Mouse (Mus musculus): ENCODE data around the gene Cnnm2. TPM values are rescaled to one million over a fixed set of nuclear protein-coding genes. Genes with fewer than 3 reads are reported as not detected.

The Cnnm2 gene
- total and polyA plus RNA-seq, 2 experiments = 4.4 to 6.3 TPM

DNA sequence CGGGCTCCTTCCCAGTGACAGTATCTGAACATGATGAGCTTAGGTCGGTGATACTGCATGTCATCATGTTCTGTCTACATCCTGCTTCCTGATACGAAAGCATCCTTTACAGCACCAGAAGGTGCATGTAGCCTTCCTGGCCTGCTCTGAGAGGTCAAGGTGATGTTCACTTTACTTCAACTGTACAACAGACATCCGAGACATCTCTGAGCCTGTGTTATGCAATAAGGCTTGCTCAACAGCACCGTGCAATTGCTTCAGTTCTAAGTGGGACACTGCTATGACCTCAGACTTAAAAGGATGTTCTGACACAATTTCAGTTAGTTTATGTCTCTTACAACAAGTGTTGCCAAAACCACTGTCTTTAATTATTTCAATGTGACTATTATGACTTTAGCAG is 139.9 kb downstream of the Cnnm2 start:
- H3K9ac ChIP-seq (ENCODE audit: low read depth, low read length) = no peak overlapping the region
- peak; percentile 87 for DNase-seq (ENCODE audit: extremely low read depth, low read depth, low spot score)
- H3K27ac ChIP-seq (replicated peaks; ENCODE audit: insufficient read depth, low read depth, low read length) = no peak overlapping the region
- no peak overlapping the region for H3K4me3 ChIP-seq (ENCODE audit: insufficient read depth, low read depth, low read length)
- peaks cover 9% of the 10 kb centered on the region for H3K4me1 ChIP-seq (ENCODE audit: control insufficient read depth, insufficient read depth, low read length)
- 30% methylated on average over 5 of the region's 5 CpGs for WGBS
- H3K79me2 ChIP-seq (ENCODE audit: control insufficient read depth, insufficient read depth, low read length) = peaks cover 6% of the 10 kb centered on the region; the same call in 1 of the 2 replicates
- H3K36me3 ChIP-seq (ENCODE audit: control insufficient read depth, insufficient read depth, low read length) = peaks cover 19% of the 10 kb centered on the region
- TF ChIP-seq CTCF (IDR thresholded peaks at IDR 0.05; ENCODE audit: low read depth, low read length) = no peak
- TF ChIP-seq POLR2A (IDR thresholded peaks at IDR 0.05; ENCODE audit: extremely low read depth, insufficient read depth, low read length) = no peak
- no peaks in the 10 kb centered on the region for H3K27me3 ChIP-seq (ENCODE audit: control insufficient read depth, insufficient read depth, low read length)

DNA sequence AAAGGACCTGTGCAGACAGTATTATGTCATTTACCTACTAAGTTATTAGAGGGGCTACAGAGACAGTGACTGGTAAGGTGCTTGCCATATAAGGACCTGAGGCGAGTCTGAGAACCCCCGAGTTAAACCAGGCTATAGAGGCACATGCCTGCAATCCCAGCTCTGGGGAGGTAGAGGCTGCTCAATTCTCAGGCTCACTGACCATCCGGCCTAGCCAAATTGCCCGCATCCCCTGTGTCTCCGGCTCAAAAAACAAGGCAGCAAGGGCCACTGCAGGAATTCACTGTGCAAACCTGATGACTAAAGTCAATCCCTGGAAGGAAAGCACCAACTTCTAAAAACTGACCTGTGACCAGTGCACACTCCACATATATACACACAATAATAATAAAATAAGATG is 142.0 kb downstream of the Cnnm2 start:
- TF ChIP-seq POLR2A (IDR thresholded peaks at IDR 0.05; ENCODE audit: extremely low read depth, insufficient read depth, low read length) (no peak), CTCF (IDR thresholded peaks at IDR 0.05; ENCODE audit: low read depth, low read length) (no peak)
- no peak overlapping the region for H3K4me3 ChIP-seq (ENCODE audit: insufficient read depth, low read depth, low read length)
- H3K9ac ChIP-seq (ENCODE audit: low read depth, low read length) = no peak overlapping the region
- no peak overlapping the region for H3K27ac ChIP-seq (replicated peaks; ENCODE audit: insufficient read depth, low read depth, low read length)
- peaks cover 12% of the 10 kb centered on the region; the same call in 1 of the 2 replicates for H3K79me2 ChIP-seq (ENCODE audit: control insufficient read depth, insufficient read depth, low read length)
- DNase-seq (ENCODE audit: extremely low read depth, low read depth, low spot score) = no peak
- WGBS = 95% methylated on average over 5 of the region's 5 CpGs
- peaks cover 12% of the 10 kb centered on the region for H3K4me1 ChIP-seq (ENCODE audit: control insufficient read depth, insufficient read depth, low read length)
- no peaks in the 10 kb centered on the region for H3K27me3 ChIP-seq (ENCODE audit: control insufficient read depth, insufficient read depth, low read length)
- H3K36me3 ChIP-seq (ENCODE audit: control insufficient read depth, insufficient read depth, low read length) = peaks cover 5% of the 10 kb centered on the region; the same call in 1 of the 2 replicates

DNA sequence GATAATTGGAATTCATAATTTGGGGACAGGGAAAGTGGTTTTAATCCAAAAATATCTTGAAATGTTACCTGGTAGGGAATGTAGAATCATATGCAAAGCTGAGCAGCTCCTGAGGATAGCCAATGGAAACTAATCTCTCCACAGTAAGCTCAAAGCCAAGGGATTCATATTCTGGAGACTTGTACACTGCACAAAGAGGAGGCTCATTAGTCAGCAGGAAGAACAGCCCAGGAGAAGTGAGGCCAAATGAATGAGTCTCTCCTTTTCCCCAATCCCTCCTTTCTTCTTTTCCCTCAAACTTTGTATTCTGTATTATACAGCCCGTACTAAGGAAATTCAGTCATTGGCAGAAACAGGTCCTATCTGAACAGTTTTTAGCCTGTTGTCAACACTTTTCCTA is 143.5 kb downstream of the Cnnm2 start:
- DNase-seq (ENCODE audit: extremely low read depth, low read depth, low spot score) = no peak
- Histone ChIP-seq H3K79me2 (ENCODE audit: control insufficient read depth, insufficient read depth, low read length) (peaks cover 12% of the 10 kb centered on the region; the same call in 1 of the 2 replicates), H3K4me3 (ENCODE audit: insufficient read depth, low read depth, low read length) (no peak overlapping the region), H3K9ac (ENCODE audit: low read depth, low read length) (no peak overlapping the region), H3K27me3 (ENCODE audit: control insufficient read depth, insufficient read depth, low read length) (no peaks in the 10 kb centered on the region), H3K27ac (replicated peaks; ENCODE audit: insufficient read depth, low read depth, low read length) (no peak overlapping the region), H3K36me3 (ENCODE audit: control insufficient read depth, insufficient read depth, low read length) (0 out of 2 replicates have a peak, but pooled peaks cover 3% of the 10 kb centered on the region), H3K4me1 (ENCODE audit: control insufficient read depth, insufficient read depth, low read length) (peaks cover 15% of the 10 kb centered on the region)
- TF ChIP-seq POLR2A (IDR thresholded peaks at IDR 0.05; ENCODE audit: extremely low read depth, insufficient read depth, low read length) (no peak), CTCF (IDR thresholded peaks at IDR 0.05; ENCODE audit: low read depth, low read length) (no peak)
- 100% methylated on average over 1 of the region's 1 CpGs for WGBS

DNA sequence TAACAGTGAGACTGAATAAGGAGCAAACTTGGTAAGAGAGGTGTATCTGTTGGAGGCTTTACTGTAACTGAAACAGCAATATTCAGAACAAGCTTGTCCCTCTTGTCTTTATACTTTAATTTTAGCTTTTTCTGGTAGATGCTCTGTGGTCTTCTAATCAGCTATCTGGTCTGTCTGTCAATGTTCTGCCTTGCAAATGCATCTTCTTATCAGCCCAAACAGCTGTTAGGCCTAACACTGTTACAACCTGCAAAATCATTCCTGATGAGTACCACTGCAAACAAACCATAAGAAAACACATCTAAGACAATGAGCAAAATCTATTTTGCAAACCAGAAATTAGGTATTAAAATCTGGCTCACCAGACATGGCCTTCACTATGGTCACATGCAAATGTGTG is 144.0 kb downstream of the Cnnm2 start:
- H3K36me3 ChIP-seq (ENCODE audit: control insufficient read depth, insufficient read depth, low read length) = 0 out of 2 replicates have a peak, but pooled peaks cover 3% of the 10 kb centered on the region
- H3K27me3 ChIP-seq (ENCODE audit: control insufficient read depth, insufficient read depth, low read length) = no peaks in the 10 kb centered on the region
- no peak overlapping the region for H3K27ac ChIP-seq (replicated peaks; ENCODE audit: insufficient read depth, low read depth, low read length)
- H3K79me2 ChIP-seq (ENCODE audit: control insufficient read depth, insufficient read depth, low read length) = peaks cover 12% of the 10 kb centered on the region; the same call in 1 of the 2 replicates
- no peak overlapping the region for H3K4me3 ChIP-seq (ENCODE audit: insufficient read depth, low read depth, low read length)
- H3K9ac ChIP-seq (ENCODE audit: low read depth, low read length) = no peak overlapping the region
- H3K4me1 ChIP-seq (ENCODE audit: control insufficient read depth, insufficient read depth, low read length) = peaks cover 15% of the 10 kb centered on the region
- TF ChIP-seq CTCF (IDR thresholded peaks at IDR 0.05; ENCODE audit: low read depth, low read length) (no peak), POLR2A (IDR thresholded peaks at IDR 0.05; ENCODE audit: extremely low read depth, insufficient read depth, low read length) (no peak)
- no peak for DNase-seq (ENCODE audit: extremely low read depth, low read depth, low spot score)

DNA sequence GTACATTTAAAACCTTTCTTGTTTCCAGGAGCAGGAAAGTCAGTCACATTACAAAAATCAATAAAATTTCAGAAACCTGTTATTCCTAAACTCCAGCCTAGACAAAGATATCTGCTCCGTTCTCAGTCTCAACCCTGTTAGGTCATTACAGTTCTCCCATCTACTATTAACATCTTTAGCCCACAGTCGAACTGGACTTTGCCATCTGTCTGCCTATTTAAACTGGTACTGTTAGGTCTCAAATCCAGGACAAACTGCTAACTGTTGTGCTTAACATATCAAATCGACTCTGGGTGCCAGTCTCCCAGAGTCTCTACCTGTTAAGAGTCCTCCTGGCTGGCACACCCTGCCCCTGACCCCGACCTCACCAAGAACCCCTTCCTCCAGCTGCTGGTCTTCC is 144.6 kb downstream of the Cnnm2 start:
- H3K9ac ChIP-seq (ENCODE audit: low read depth, low read length) = no peak overlapping the region
- H3K79me2 ChIP-seq (ENCODE audit: control insufficient read depth, insufficient read depth, low read length) = peaks cover 12% of the 10 kb centered on the region; the same call in 1 of the 2 replicates
- peak overlapping the region; percentile 45 for H3K27ac ChIP-seq (replicated peaks; ENCODE audit: insufficient read depth, low read depth, low read length)
- peak; percentile 80 for DNase-seq (ENCODE audit: extremely low read depth, low read depth, low spot score)
- H3K4me1 ChIP-seq (ENCODE audit: control insufficient read depth, insufficient read depth, low read length) = peaks cover 17% of the 10 kb centered on the region
- TF ChIP-seq CTCF (IDR thresholded peaks at IDR 0.05; ENCODE audit: low read depth, low read length) = no peak
- no peak for TF ChIP-seq POLR2A (IDR thresholded peaks at IDR 0.05; ENCODE audit: extremely low read depth, insufficient read depth, low read length)
- no peak overlapping the region for H3K4me3 ChIP-seq (ENCODE audit: insufficient read depth, low read depth, low read length)
- 30% methylated on average over 4 of the region's 4 CpGs for WGBS
- no peaks in the 10 kb centered on the region for H3K27me3 ChIP-seq (ENCODE audit: control insufficient read depth, insufficient read depth, low read length)
- H3K36me3 ChIP-seq (ENCODE audit: control insufficient read depth, insufficient read depth, low read length) = 0 out of 2 replicates have a peak, but pooled peaks cover 3% of the 10 kb centered on the region

DNA sequence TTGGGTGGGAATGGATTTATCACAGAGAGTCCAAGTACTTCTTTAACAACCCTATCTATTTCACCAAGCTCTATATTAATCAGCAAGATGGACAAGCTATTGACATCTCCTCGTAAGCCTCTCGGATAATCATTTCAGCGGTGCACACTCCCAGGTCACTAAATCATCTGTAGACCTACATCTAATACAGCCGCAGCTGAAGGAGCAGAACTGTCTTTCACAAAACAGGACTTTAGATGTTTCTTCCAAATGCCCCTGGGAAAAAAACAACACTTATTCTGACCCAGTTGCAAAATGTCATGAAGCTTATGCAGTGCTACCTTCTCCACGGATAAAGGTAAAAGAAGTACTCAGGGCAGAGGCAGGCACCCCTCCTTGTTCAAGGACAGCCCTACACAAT is 146.8 kb downstream of the Cnnm2 start:
- no peak overlapping the region for H3K9ac ChIP-seq (ENCODE audit: low read depth, low read length)
- no peak overlapping the region for H3K4me3 ChIP-seq (ENCODE audit: insufficient read depth, low read depth, low read length)
- WGBS = 90% methylated on average over 5 of the region's 5 CpGs
- peaks cover 12% of the 10 kb centered on the region; the same call in 1 of the 2 replicates for H3K79me2 ChIP-seq (ENCODE audit: control insufficient read depth, insufficient read depth, low read length)
- no peak for DNase-seq (ENCODE audit: extremely low read depth, low read depth, low spot score)
- H3K27me3 ChIP-seq (ENCODE audit: control insufficient read depth, insufficient read depth, low read length) = no peaks in the 10 kb centered on the region
- TF ChIP-seq CTCF (IDR thresholded peaks at IDR 0.05; ENCODE audit: low read depth, low read length) = no peak
- TF ChIP-seq POLR2A (IDR thresholded peaks at IDR 0.05; ENCODE audit: extremely low read depth, insufficient read depth, low read length) = no peak
- H3K27ac ChIP-seq (replicated peaks; ENCODE audit: insufficient read depth, low read depth, low read length) = no peak overlapping the region
- H3K4me1 ChIP-seq (ENCODE audit: control insufficient read depth, insufficient read depth, low read length) = peaks cover 16% of the 10 kb centered on the region
- H3K36me3 ChIP-seq (ENCODE audit: control insufficient read depth, insufficient read depth, low read length) = 0 out of 2 replicates have a peak, but pooled peaks cover 2% of the 10 kb centered on the region
